Comparison of ENCODE assay signal across 8 mouse cellular contexts in the genomic region with DNA sequence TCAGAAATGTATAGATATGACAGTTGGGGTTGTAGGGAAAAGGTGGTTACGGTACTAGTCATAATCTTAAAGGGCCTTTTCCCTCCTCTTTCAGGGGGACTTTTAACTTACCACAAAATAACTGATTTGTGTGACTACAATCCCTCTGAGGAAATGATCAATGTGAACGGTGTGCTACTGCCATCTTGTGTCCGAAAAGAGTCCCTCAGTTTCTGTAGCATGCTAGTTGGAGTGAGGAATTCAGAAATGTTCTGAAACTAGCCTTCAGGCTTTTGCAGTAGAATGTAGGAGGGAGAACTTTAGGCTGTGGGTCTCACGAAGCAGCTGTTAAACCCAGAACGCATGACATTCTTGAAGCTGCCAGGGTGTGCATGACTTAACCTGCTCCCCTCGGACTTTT.
DNase-seq lines count a peak whose midpoint lies in the region; ATAC-seq and TF ChIP-seq lines count a peak whose summit lies in the region.

No protein-coding gene starts in this region.

- ATAC-seq in liver, embryonic 12.5 days, result no peak
- ATAC-seq in kidney, postnatal 0 days (replicated peaks; ENCODE audit: low FRiP score, low read depth), result peak; percentile 66

- no peaks in the 10 kb centered on the region for H3K9me3 ChIP-seq in liver, embryonic 12.5 days (replicated peaks)
- H3K9me3 ChIP-seq in kidney, postnatal 0 days (replicated peaks; ENCODE audit: low read length), result no peaks in the 10 kb centered on the region

- no peak overlapping the region for H3K9ac ChIP-seq in liver, embryonic 12.5 days
- H3K9ac ChIP-seq in kidney, postnatal 0 days (ENCODE audit: low read depth, low read length), result no peak overlapping the region

- H3K36me3 ChIP-seq in liver, embryonic 12.5 days, result no peaks in the 10 kb centered on the region
- no peaks in the 10 kb centered on the region for H3K36me3 ChIP-seq in kidney, postnatal 0 days (ENCODE audit: insufficient read depth, low read length)

- H3K27me3 ChIP-seq in liver, embryonic 12.5 days (replicated peaks), result no peaks in the 10 kb centered on the region
- H3K27me3 ChIP-seq in kidney, postnatal 0 days (ENCODE audit: insufficient read depth, low read length), result no peaks in the 10 kb centered on the region

- H3K27ac ChIP-seq in liver, embryonic 12.5 days, result no peak overlapping the region
- no peak overlapping the region for H3K27ac ChIP-seq in kidney, postnatal 0 days

- WGBS in liver, embryonic 12.5 days (ENCODE audit: insufficient replicate concordance), result 32% methylated on average over 6 of the region's 6 CpGs
- WGBS in kidney, postnatal 0 days, result 8% methylated on average over 6 of the region's 6 CpGs
- 20% methylated on average over 6 of the region's 6 CpGs for WGBS in lung, adult 2 months

- peak; percentile 98 for TF ChIP-seq CTCF in kidney, postnatal 0 days (IDR thresholded peaks at IDR 0.05; ENCODE audit: low read depth)
- TF ChIP-seq CTCF in lung, adult 2 months (IDR thresholded peaks at IDR 0.05; ENCODE audit: insufficient read depth, low read length), result peak; percentile 33; the same call in 1 of the 2 replicates

- DNase-seq in liver, result peak; percentile 32
- peak; percentile 77 to 78 for DNase-seq in cerebellum, postnatal 14 days
- DNase-seq in gastrocnemius, postnatal 25 days, result peak; percentile 7
- DNase-seq in kidney, postnatal 0 days (ENCODE audit: low spot score), result peak; percentile 93
- DNase-seq in lung, adult 2 months, result peak; percentile 21
- peak; percentile 50 to 58 for DNase-seq in right cerebral cortex, adult 2 months (ENCODE audit: low spot score in 2 of 2)
- no peak for DNase-seq in spleen, adult 12 weeks (ENCODE audit: low spot score)

- H3K4me1 ChIP-seq in liver, embryonic 12.5 days, result no peaks in the 10 kb centered on the region
- no peaks in the 10 kb centered on the region for H3K4me1 ChIP-seq in kidney, postnatal 0 days (replicated peaks; ENCODE audit: insufficient read depth, low read length)
- peaks cover 7% of the 10 kb centered on the region for H3K4me1 ChIP-seq in lung, adult 2 months (ENCODE audit: control insufficient read depth, insufficient read depth, low read length)

- TF ChIP-seq POLR2A in lung, adult 2 months (IDR thresholded peaks at IDR 0.05; ENCODE audit: borderline replicate concordance, extremely low read depth, low read depth, low read length), result no peak

- H3K4me3 ChIP-seq in liver, embryonic 12.5 days, result no peak overlapping the region
- no peak overlapping the region for H3K4me3 ChIP-seq in kidney, postnatal 0 days (replicated peaks; ENCODE audit: low read depth, low read length)
- no peak overlapping the region for H3K4me3 ChIP-seq in lung, adult 2 months (replicated peaks; ENCODE audit: extremely low read depth, low read depth, low read length)

- no peak overlapping the region for H3K4me2 ChIP-seq in liver, embryonic 12.5 days
- H3K4me2 ChIP-seq in kidney, postnatal 0 days (ENCODE audit: low read length), result no peak overlapping the region
